Mouse (Mus musculus) embryonic facial prominence, embryonic 11.5 days (tissue): ENCODE data around the gene Mrps23. TPM values are rescaled to one million over a fixed set of nuclear protein-coding genes. Genes with fewer than 3 reads are reported as not detected.
A peak's percentile ranks its signal among the peaks of the same experiment; 100 is the strongest.

ENCODE experiments used
- ATAC-seq: fragments of 200-750 bp; cut with Nextera tagmentation; replicated peaks from 2 replicates; pipeline ENCODE4 v1.8.0; 2017; ENCODE audit warnings: low read depth; ENCODE audit not compliant: insufficient number of reproducible peaks, low FRiP score, low TSS enrichment
- DNase-seq: peaks from one replicate; pipeline ENCODE4 v3.0.0-alpha.2; 2015; ENCODE audit warnings: low spot score
- H3K27ac ChIP-seq: fragments of 300-500 bp; sonication (generic); replicated peaks from 2 replicates; pipeline ENCODE4 v1.5.1; 2014; ENCODE audit warnings: mild to moderate bottlenecking, low read depth, low read length, control low read depth
- H3K27me3 ChIP-seq: fragments of 300-500 bp; sonication (generic); 2 replicates; pipeline ENCODE4 v1.6.1; 2014; ENCODE audit warnings: mild to moderate bottlenecking, low read length, moderate library complexity, mixed read lengths; ENCODE audit not compliant: control insufficient read depth, insufficient read depth
- H3K36me3 ChIP-seq: fragments of 300-500 bp; sonication (generic); replicated peaks from 2 replicates; pipeline ENCODE4 v1.6.1; 2014; ENCODE audit warnings: low read depth, mild to moderate bottlenecking, low read length, moderate library complexity, mixed read lengths; ENCODE audit not compliant: control insufficient read depth, insufficient read depth
- H3K4me1 ChIP-seq: fragments of 300-500 bp; sonication (generic); 2 replicates; pipeline ENCODE4 v1.6.1; 2014; ENCODE audit warnings: low read length, mixed read lengths; ENCODE audit not compliant: control insufficient read depth, insufficient read depth
- H3K4me2 ChIP-seq: fragments of 300-500 bp; sonication (generic); 2 replicates; pipeline ENCODE4 v1.6.1; 2014; ENCODE audit warnings: low read depth, mild to moderate bottlenecking, control low read depth, low read length, moderate library complexity
- H3K4me3 ChIP-seq: fragments of 300-500 bp; sonication (generic); 2 replicates; pipeline ENCODE4 v1.5.1; 2014; ENCODE audit warnings: low read depth, low read length, control low read depth
- H3K9ac ChIP-seq: fragments of 300-500 bp; sonication (generic); replicated peaks from 2 replicates; pipeline ENCODE4 v1.6.1; 2014; ENCODE audit warnings: mild to moderate bottlenecking, control low read depth, low read length
- H3K9me3 ChIP-seq: fragments of 300-500 bp; sonication (generic); replicated peaks from 2 replicates; pipeline ENCODE4 v1.6.1; 2016; ENCODE audit warnings: mild to moderate bottlenecking, low read length, inconsistent platforms, mixed read lengths; ENCODE audit not compliant: control insufficient read depth
- WGBS: fragments of 180-500 bp; shearing (Covaris S2); extraction: QIAGEN DNeasy Blood & Tissue Kit; methylation state at CpG from one replicate; pipeline ENCODE4 v1.1.7; 2014; 5-methylcytosine and 5-hydroxymethylcytosine counted together
- polyA plus RNA-seq: library from polyadenylated mRNA; unstranded; fragments of >200 nt; fragmentation: Nextera tagmentation; extraction: Ambion mirVana; gene quantifications from 2 replicates; pipeline ENCODE4 v1.2.1, GENCODE M21; 2014

Mrps23 gene
- polyA plus RNA-seq, 1 experiment from 2014 or later, result 83.8 TPM

DNA sequence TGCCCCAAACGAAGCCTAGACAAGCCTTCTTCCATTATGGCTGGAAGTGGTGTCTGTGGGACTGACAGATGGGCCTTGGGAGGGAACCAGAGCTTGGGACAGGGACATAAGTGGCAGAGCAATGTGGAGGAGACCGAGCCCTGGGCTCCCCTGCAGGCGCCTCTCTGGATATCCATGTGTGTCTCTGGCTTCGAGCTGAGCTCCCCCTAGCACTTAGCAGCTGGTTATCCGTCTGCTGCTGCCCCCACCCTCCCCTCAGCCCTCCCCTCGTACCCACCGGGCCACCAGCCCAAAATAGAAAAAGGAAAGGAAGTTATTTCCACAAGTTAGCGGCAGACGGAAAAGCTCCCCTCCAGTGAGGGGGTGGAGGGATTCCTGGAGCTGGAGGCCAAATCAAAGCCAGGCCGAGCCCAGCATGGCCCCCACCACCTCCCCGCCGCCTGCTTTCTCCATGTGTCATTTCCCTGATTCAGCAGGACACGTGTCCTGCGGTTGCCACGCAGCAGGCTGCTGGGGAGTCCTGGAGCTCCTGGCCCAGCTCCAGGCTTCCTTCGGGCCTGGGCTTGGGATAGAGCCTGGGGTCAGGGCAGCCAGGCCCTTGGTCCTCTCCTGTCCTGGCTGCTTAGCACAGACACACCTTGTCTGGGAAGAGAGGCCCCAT lies 23.1 kb upstream of the Mrps23 start:
- no peaks in the 10 kb centered on the region for H3K9me3 ChIP-seq
- H3K9ac ChIP-seq, result peak overlapping the region; percentile 18; the same call in 1 of the 2 replicates
- H3K4me3 ChIP-seq, result no peak overlapping the region
- peaks cover 18% of the 10 kb centered on the region for H3K4me1 ChIP-seq
- H3K27me3 ChIP-seq, result no peaks in the 10 kb centered on the region
- peak overlapping the region; percentile 81 for H3K27ac ChIP-seq
- peak; percentile 84 for DNase-seq
- H3K36me3 ChIP-seq, result peaks cover 2% of the 10 kb centered on the region
- H3K4me2 ChIP-seq, result no peak overlapping the region
- peak; percentile 82 for ATAC-seq
- 9% methylated on average over 16 of the region's 16 CpGs for WGBS

DNA sequence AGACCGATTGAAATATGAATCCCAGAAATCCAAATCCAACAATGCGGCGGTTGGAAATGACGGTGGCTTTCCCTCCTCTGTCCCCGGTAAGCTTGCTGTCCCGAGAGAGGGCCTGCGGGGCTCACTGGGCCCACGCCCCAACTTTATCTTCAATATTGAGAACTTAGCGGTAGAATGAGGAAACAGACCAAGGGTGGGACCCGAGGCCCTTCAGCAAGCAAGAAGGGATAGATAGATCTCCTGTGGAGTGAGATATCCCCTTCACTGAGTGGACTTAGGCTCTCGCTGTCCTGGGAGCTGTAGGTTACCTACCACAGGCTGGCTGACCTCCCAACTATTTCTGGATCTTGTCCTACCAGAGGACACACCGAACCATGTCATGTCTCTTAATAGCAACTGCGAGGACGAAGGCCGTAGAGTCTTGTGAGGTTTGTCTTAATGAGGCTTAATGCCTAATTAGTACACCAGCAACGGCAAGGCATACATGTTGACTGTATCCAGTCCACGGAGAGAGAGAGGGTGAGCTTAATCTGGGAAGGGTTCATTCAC lies 19.5 kb upstream of the Mrps23 start:
- H3K27me3 ChIP-seq, result no peaks in the 10 kb centered on the region
- H3K9ac ChIP-seq, result no peak overlapping the region
- no peak overlapping the region for H3K27ac ChIP-seq
- no peaks in the 10 kb centered on the region for H3K9me3 ChIP-seq
- no peak for DNase-seq
- no peak overlapping the region for H3K4me3 ChIP-seq
- peaks cover 24% of the 10 kb centered on the region for H3K4me1 ChIP-seq
- WGBS, result 84% methylated on average over 17 of the region's 17 CpGs
- ATAC-seq, result no peak
- peaks cover 2% of the 10 kb centered on the region for H3K36me3 ChIP-seq
- no peak overlapping the region for H3K4me2 ChIP-seq

DNA sequence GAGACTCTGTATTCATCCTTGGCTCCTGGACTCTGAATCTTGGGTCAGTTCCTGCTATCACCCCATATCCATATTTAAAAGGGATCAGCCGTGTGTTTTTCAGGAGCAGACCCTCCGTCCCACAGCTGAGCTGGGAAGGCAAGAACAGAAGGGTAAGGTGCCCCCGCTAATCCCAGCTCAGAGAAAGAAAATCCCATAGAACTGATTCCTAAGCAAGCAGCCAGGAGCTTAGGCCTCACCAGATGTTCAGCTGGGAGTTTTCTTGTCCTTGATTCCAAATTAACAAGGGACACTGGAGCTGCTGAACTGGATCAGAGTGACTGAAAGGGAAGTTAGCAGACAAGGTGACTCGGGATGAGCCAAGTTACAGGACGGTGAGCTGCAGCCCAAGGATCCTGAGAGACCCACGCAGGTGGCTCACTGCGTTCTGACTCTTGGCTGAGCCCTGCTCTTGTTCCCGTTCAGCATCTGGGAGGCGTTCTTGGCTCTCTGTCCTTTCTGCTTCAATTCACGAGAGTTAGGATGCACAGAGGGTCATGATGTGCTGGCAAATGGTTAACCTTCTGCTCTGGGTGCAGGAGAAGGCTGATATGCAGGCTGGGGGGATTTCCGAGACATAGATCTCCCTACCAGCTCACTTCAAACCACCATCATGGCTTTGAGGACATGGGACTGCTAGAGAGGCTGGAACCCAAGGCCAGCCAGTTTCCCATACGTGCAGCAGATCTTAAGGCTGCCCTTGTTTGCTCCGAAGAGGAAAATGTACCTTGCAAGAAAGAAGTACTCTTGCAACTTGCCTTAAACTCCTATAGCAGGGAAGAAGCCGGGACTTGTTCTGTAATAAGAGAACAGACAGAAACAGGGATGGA lies 17.9 kb upstream of the Mrps23 start:
- WGBS, result 75% methylated on average over 14 of the region's 14 CpGs
- H3K36me3 ChIP-seq, result peaks cover 2% of the 10 kb centered on the region
- H3K4me3 ChIP-seq, result no peak overlapping the region
- no peaks in the 10 kb centered on the region for H3K27me3 ChIP-seq
- H3K9ac ChIP-seq, result no peak overlapping the region
- H3K4me2 ChIP-seq, result no peak overlapping the region
- ATAC-seq, result no peak
- H3K4me1 ChIP-seq, result peaks cover 10% of the 10 kb centered on the region
- 0 out of 2 replicates have a peak overlapping the region, but pooled peaks have one; percentile 1 for H3K27ac ChIP-seq
- H3K9me3 ChIP-seq, result no peaks in the 10 kb centered on the region
- no peak for DNase-seq

DNA sequence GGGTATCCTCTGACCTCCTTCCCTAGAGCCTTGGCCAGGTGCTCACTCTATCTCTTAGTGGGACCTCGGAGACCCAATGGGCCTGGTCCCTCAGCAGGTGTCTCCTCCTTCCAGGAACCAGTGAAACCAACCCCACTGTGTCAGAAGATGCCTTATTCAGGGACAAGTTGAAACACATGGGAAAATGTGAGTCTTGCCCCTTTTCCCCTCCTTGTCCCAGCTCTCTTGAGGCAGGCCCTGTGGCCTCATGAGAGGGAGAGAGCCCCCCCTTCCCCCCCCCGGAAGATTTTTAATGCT lies 17.3 kb upstream of the Mrps23 start:
- 43% methylated on average over 2 of the region's 2 CpGs for WGBS
- Histone ChIP-seq H3K4me3 (no peak overlapping the region), H3K27me3 (no peaks in the 10 kb centered on the region), H3K27ac (0 out of 2 replicates have a peak overlapping the region, but pooled peaks have one; percentile 1), H3K9me3 (no peaks in the 10 kb centered on the region), H3K4me1 (peaks cover 7% of the 10 kb centered on the region), H3K4me2 (no peak overlapping the region), H3K9ac (peak overlapping the region; percentile 50), H3K36me3 (peaks cover 2% of the 10 kb centered on the region)
- no peak for ATAC-seq
- DNase-seq, result no peak

DNA sequence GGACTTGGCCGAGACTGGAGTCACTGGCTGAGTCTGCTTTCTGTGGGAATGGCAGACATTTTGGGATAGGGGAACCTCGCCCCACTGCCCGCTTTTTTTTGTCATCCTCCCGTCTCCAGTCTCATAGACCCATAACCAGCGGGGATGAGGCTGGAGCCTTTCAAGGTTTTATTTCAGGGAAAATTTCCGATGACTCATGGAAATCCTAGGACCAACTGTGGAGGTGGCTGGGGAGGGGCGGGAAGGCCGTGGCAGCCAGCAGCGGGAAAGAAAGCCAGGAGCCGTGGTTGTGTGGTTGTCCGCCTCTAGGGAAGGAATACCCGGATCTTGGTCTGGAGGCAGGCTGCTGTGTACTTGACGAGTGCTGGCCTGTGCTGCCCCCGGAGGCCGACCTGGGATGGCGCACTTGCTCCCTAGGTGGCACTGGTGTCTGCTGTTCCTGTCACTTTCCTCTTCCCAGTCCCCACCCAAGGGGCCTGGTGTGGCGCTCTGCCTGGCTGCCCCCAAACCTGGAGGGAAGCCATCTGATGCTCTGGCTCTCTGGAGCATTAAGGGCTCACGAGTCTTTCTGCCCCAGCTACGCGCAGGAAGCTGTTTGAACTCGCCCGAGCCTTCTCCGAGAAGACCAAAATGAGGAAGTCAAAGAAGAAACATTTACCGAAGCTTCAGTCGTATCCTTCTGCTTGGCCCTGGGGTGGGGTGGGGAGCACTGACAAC lies 16.6 kb upstream of the Mrps23 start:
- peaks cover 6% of the 10 kb centered on the region for H3K4me1 ChIP-seq
- peaks cover 2% of the 10 kb centered on the region for H3K36me3 ChIP-seq
- peak overlapping the region; percentile 6; the same call in 1 of the 2 replicates for H3K27ac ChIP-seq
- H3K27me3 ChIP-seq, result no peaks in the 10 kb centered on the region
- no peak overlapping the region for H3K4me3 ChIP-seq
- DNase-seq (peak; percentile 90), ATAC-seq (peak; percentile 86)
- 11% methylated on average over 25 of the region's 25 CpGs for WGBS
- peak overlapping the region; percentile 33; the same call in 1 of the 2 replicates for H3K4me2 ChIP-seq
- H3K9me3 ChIP-seq, result no peaks in the 10 kb centered on the region
- H3K9ac ChIP-seq, result peak overlapping the region; percentile 50

DNA sequence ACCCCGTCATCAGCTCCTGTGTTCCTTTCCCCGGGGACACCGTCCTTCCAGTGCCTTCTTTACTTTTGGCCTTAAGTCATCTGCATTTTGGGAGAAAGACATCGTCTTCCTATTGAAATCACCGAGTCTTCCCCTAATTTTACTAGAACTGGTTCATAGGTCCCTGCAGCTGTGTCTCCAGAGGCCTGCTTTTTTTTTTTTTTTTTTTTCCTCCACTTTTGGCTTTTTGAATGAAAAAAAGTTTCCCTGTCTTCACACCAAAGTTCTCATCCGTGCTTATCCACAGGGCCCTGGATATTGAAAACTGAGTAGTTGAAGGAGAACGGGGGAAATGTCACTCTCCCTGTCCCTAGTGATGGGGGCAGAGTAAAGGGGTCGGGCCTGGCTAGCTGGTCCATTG lies 16.0 kb upstream of the Mrps23 start:
- H3K9me3 ChIP-seq, result no peaks in the 10 kb centered on the region
- no peak overlapping the region for H3K27ac ChIP-seq
- peaks cover 8% of the 10 kb centered on the region for H3K4me1 ChIP-seq
- H3K27me3 ChIP-seq, result peaks cover 5% of the 10 kb centered on the region
- H3K4me2 ChIP-seq, result no peak overlapping the region
- H3K36me3 ChIP-seq, result peaks cover 2% of the 10 kb centered on the region
- no peak for DNase-seq
- WGBS, result 44% methylated on average over 8 of the region's 8 CpGs
- no peak overlapping the region for H3K9ac ChIP-seq
- no peak overlapping the region for H3K4me3 ChIP-seq
- ATAC-seq, result no peak

DNA sequence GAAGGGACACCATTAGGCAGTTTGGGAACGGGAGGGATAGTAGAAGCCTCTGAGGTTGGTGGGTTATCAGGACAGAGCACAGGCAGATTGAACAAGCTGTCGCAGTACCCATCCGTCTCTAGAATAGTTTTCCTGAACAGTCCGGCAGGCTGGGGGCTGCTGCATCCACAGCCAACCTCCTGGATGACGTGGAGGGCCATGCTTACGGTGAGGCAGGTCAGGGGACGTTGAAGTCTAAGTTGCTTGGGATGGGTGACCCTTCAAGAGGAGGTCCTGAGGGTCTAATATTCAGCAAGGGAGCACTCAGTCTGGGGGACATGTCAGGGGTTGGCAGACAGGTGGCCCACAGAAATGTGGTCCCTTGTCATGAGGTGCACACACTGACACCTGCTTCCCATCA lies 15.6 kb upstream of the Mrps23 start:
- no peak overlapping the region for H3K4me3 ChIP-seq
- peaks cover 9% of the 10 kb centered on the region for H3K27me3 ChIP-seq
- no peaks in the 10 kb centered on the region; the same call in none of the 2 replicates for H3K36me3 ChIP-seq
- no peak for ATAC-seq
- no peak for DNase-seq
- H3K9ac ChIP-seq, result no peak overlapping the region
- H3K9me3 ChIP-seq, result no peaks in the 10 kb centered on the region
- H3K4me2 ChIP-seq, result no peak overlapping the region
- WGBS, result 89% methylated on average over 7 of the region's 7 CpGs
- H3K27ac ChIP-seq, result no peak overlapping the region
- peaks cover 12% of the 10 kb centered on the region for H3K4me1 ChIP-seq
